14 mouse cellular contexts compared by ENCODE assay signal in the genomic region with DNA sequence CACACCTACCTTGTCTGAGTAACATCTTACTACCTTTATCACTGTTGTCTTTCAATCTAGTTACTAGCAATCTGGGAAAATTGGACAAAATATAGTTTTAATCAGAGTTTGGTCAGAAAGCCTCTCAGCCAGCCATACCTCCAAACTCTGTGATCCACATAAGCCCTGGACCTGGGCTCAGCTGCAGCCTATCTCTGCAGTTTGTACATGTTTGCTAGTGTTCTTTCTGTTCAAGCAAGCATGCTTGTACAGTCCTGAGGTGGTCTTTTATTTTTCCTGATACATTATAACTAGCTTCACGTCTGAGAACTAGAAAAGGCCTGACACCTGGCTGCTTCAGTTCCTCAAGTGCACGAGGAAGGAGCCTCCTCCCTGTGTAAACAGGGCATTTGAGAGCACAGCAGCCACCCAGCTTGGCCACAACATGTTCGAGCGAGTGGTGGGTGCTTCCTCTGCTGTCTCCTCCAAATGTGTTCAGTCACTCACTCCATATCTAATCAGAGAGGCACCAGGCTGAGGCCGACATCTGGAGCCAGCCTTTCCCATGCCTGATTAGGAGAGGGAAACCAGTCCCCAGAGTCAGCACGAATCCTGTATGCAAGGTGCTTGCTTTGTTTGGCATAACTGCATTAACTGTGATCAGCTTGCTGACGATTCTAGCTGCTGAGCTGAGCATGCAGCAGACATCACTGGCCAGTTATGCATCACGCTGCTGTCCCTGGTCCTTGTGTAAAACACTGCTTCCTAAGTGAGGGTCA. TPM values are rescaled to one million over a fixed set of nuclear protein-coding genes. Genes with fewer than 3 reads are reported as not detected.
DNase-seq lines count a peak whose midpoint lies in the region; ATAC-seq and TF ChIP-seq lines count a peak whose summit lies in the region.
"Had no signal": no experiment of that assay in that cellular context is flagged by ENCODE, and none has a peak within 500 bp of the region (broad histone marks: within the 10 kb centered on the region; RNA-seq: fewer than 3 reads in every experiment).

No protein-coding gene starts in this region.

- no peak for DNase-seq in heart, postnatal 36 days
- DNase-seq in MEL (ENCODE audit: low read depth, low spot score), result peak; percentile 67
- DNase-seq in MEL-GATA-1-ER (ENCODE audit: extremely low read depth, low read depth), result peak; percentile 37
- DNase-seq in liver, embryonic 11.5 days (ENCODE audit: low spot score), result peak; percentile 38
- DNase-seq in cerebellum, postnatal 10 days, result no peak
- DNase-seq in spleen, adult 12 weeks (ENCODE audit: low spot score), result no peak
- DNase-seq: kidney, adult 18-20 months; lung, postnatal 4 days had no signal

- peak; percentile 19; the same call in 1 of the 2 replicates for ATAC-seq in heart, embryonic 16.5 days (replicated peaks; ENCODE audit: extremely low read depth, insufficient read depth, low FRiP score)
- ATAC-seq in liver, embryonic 11.5 days (replicated peaks; ENCODE audit: low FRiP score), result peak; percentile 96
- ATAC-seq in neural tube, embryonic 15.5 days (ENCODE audit: low FRiP score), result no peak
- ATAC-seq: forebrain, embryonic 16.5 days had no signal

- no peaks in the 10 kb centered on the region for H3K27me3 ChIP-seq in heart, embryonic 16.5 days (ENCODE audit: control insufficient read depth, insufficient read depth, low read length)
- no peaks in the 10 kb centered on the region for H3K27me3 ChIP-seq in MEL (ENCODE audit: control insufficient read depth in 1 of 2, insufficient read depth in 2 of 2, low read length in 2 of 2)
- no peaks in the 10 kb centered on the region for H3K27me3 ChIP-seq in liver, embryonic 11.5 days (replicated peaks; ENCODE audit: control insufficient read depth, insufficient read depth, low read length)
- H3K27me3 ChIP-seq in neural tube, embryonic 15.5 days (replicated peaks), result no peaks in the 10 kb centered on the region
- H3K27me3 ChIP-seq: limb, embryonic 13.5 days; neural tube, embryonic 12.5 days had no signal

- TF ChIP-seq EP300 in MEL (IDR thresholded peaks at IDR 0.05; ENCODE audit: low read depth in 1 of 2, low read length in 2 of 2), result peak; percentile 54 to 71

- H3K9ac ChIP-seq in heart, embryonic 16.5 days (ENCODE audit: low read length), result no peak overlapping the region
- H3K9ac ChIP-seq in MEL (ENCODE audit: control insufficient read depth, low read depth, low read length, poor library complexity, severe bottlenecking), result no peak overlapping the region
- H3K9ac ChIP-seq in liver, embryonic 11.5 days (ENCODE audit: low read depth, low read length), result peak overlapping the region; percentile 48
- H3K9ac ChIP-seq in neural tube, embryonic 15.5 days (replicated peaks), result no peak overlapping the region
- H3K9ac ChIP-seq: limb, embryonic 13.5 days; neural tube, embryonic 12.5 days had no signal

- H3K4me2 ChIP-seq in heart, embryonic 16.5 days (ENCODE audit: low read depth, low read length), result no peak overlapping the region
- H3K4me2 ChIP-seq in liver, embryonic 11.5 days, result peak overlapping the region; percentile 41
- H3K4me2 ChIP-seq in neural tube, embryonic 15.5 days, result no peak overlapping the region
- H3K4me2 ChIP-seq: limb, embryonic 13.5 days; neural tube, embryonic 12.5 days had no signal

- H3K79me2 ChIP-seq in MEL (ENCODE audit: control insufficient read depth, insufficient read depth, low read length, poor library complexity), result no peaks in the 10 kb centered on the region

- H3K27ac ChIP-seq in heart, embryonic 16.5 days (ENCODE audit: low read length), result peak overlapping the region; percentile 23
- no peak overlapping the region for H3K27ac ChIP-seq in MEL (ENCODE audit: control insufficient read depth, low read depth, low read length)
- peak overlapping the region; percentile 83 for H3K27ac ChIP-seq in liver, embryonic 11.5 days (ENCODE audit: low read depth, low read length)
- no peak overlapping the region for H3K27ac ChIP-seq in neural tube, embryonic 15.5 days (replicated peaks)
- H3K27ac ChIP-seq: limb, embryonic 13.5 days; neural tube, embryonic 12.5 days had no signal

- no peak for TF ChIP-seq POLR2A in MEL (IDR thresholded peaks at IDR 0.05; ENCODE audit: control insufficient read depth in 1 of 2, insufficient read depth in 1 of 2, low read depth in 1 of 2, low read length in 2 of 2, poor library complexity in 1 of 2)

- TF ChIP-seq RAD21 in MEL (IDR thresholded peaks at IDR 0.05; ENCODE audit: low read depth, low read length), result no peak

- intact Hi-C loops in heart, postnatal 36 days (cut with DNase I), result no loop called here

- TF ChIP-seq CTCF in MEL (IDR thresholded peaks at IDR 0.05 in 2 of 3, conservative IDR thresholded peaks at IDR 0.05 in 1 of 3; ENCODE audit: control insufficient read depth in 1 of 3, insufficient read depth in 1 of 3, low read depth in 2 of 3, low read length in 3 of 3, poor library complexity in 1 of 3, severe bottlenecking in 1 of 3), result no peak

- peaks cover 41% of the 10 kb centered on the region for H3K36me3 ChIP-seq in heart, embryonic 16.5 days (ENCODE audit: control insufficient read depth, insufficient read depth)
- H3K36me3 ChIP-seq in MEL (ENCODE audit: control insufficient read depth in 1 of 2, insufficient read depth in 2 of 2, low read length in 2 of 2), result peaks cover 5 to 19% of the 10 kb centered on the region in 2 experiments
- H3K36me3 ChIP-seq in liver, embryonic 11.5 days (ENCODE audit: control insufficient read depth, insufficient read depth, low read length), result peaks cover 45% of the 10 kb centered on the region
- H3K36me3 ChIP-seq in neural tube, embryonic 15.5 days, result peaks cover 91% of the 10 kb centered on the region

- peaks cover 6% of the 10 kb centered on the region for H3K4me1 ChIP-seq in heart, embryonic 16.5 days (ENCODE audit: control insufficient read depth, insufficient read depth, low read length)
- peaks cover 0 to 6% of the 10 kb centered on the region in 2 experiments; a peak in 2 of 4 replicates for H3K4me1 ChIP-seq in MEL (ENCODE audit: control insufficient read depth in 1 of 2, insufficient read depth in 2 of 2, low read length in 2 of 2)
- H3K4me1 ChIP-seq in liver, embryonic 11.5 days (replicated peaks; ENCODE audit: control insufficient read depth, insufficient read depth, low read length), result peaks cover 22% of the 10 kb centered on the region
- no peaks in the 10 kb centered on the region for H3K4me1 ChIP-seq in neural tube, embryonic 15.5 days
- H3K4me1 ChIP-seq: limb, embryonic 13.5 days; neural tube, embryonic 12.5 days had no signal

- no peak overlapping the region for H3K4me3 ChIP-seq in heart, embryonic 16.5 days (ENCODE audit: low read length)
- no peak overlapping the region for H3K4me3 ChIP-seq in MEL (ENCODE audit: control insufficient read depth in 1 of 2, insufficient read depth in 1 of 2, low read depth in 2 of 2, low read length in 2 of 2)
- 0 out of 2 replicates have a peak overlapping the region, but pooled peaks have one; percentile 23 for H3K4me3 ChIP-seq in liver, embryonic 11.5 days (ENCODE audit: low read depth, low read length)
- H3K4me3 ChIP-seq in neural tube, embryonic 15.5 days (replicated peaks), result no peak overlapping the region
- H3K4me3 ChIP-seq: limb, embryonic 13.5 days; neural tube, embryonic 12.5 days had no signal

- no peaks in the 10 kb centered on the region for H3K9me3 ChIP-seq in heart, embryonic 16.5 days (replicated peaks; ENCODE audit: control insufficient read depth, low read length)
- no peaks in the 10 kb centered on the region for H3K9me3 ChIP-seq in MEL (replicated peaks; ENCODE audit: insufficient read depth, low read length)
- no peaks in the 10 kb centered on the region for H3K9me3 ChIP-seq in liver, embryonic 11.5 days (ENCODE audit: control insufficient read depth, low read length)
- H3K9me3 ChIP-seq in neural tube, embryonic 15.5 days (replicated peaks), result no peaks in the 10 kb centered on the region
- H3K9me3 ChIP-seq: limb, embryonic 13.5 days; neural tube, embryonic 12.5 days had no signal

- WGBS in heart, embryonic 16.5 days, result 25% methylated on average over 8 of the region's 8 CpGs
- WGBS in liver, embryonic 11.5 days, result 40% methylated on average over 8 of the region's 8 CpGs
- WGBS in neural tube, embryonic 15.5 days, result 80% methylated on average over 8 of the region's 8 CpGs

RNA-seq across cellular contexts. Expression of gene Ints14, which starts 24.5 kb away (rescaled TPM):
- polyA plus RNA-seq in heart, embryonic 16.5 days (2015; fragmentation: Nextera tagmentation; extraction: Ambion mirVana), result 36.0 and 38.8 TPM in 2 replicates
- total RNA-seq in heart, postnatal 36 days (2021), result 10 to 100 TPM; 15.9 to 16.0 TPM
- 35.9 and 37.9 TPM in 2 replicates for total RNA-seq in MEL (2012; rRNA removed)
- 10 to 100 TPM in 1 of 2 experiments, not detected in 1; 54.1 TPM for polyA plus RNA-seq in MEL (2012; ENCODE audit: insufficient read depth in 1 of 2, insufficient read length in 2 of 2, low read depth in 1 of 2, low replicate concordance in 2 of 2, missing spikeins in 1 of 2)
- polyA plus RNA-seq in liver, embryonic 11.5 days (2014; fragmentation: Nextera tagmentation; extraction: Ambion mirVana), result 58.4 and 69.8 TPM in 2 replicates
- polyA plus RNA-seq in neural tube, embryonic 15.5 days (2015; fragmentation: Nextera tagmentation; extraction: Ambion mirVana), result 32.2 and 38.6 TPM in 2 replicates

RNA-seq across cellular contexts. Expression of gene Slc24a1, which starts 33.8 kb away (rescaled TPM):
- polyA plus RNA-seq in heart, embryonic 16.5 days (2015; fragmentation: Nextera tagmentation; extraction: Ambion mirVana), result 0.04 TPM in 1 of 2 replicates, not detected in the other
- under 1 TPM; 0.14 to 0.22 TPM for total RNA-seq in heart, postnatal 36 days (2021)
- not detected in 2 replicates for total RNA-seq in MEL (2012; rRNA removed)
- under 1 TPM in 1 of 2 experiments, not detected in 1; 0.07 TPM for polyA plus RNA-seq in MEL (2012; ENCODE audit: insufficient read depth in 1 of 2, insufficient read length in 2 of 2, low read depth in 1 of 2, low replicate concordance in 2 of 2, missing spikeins in 1 of 2)
- 0.04 and 0.12 TPM in 2 replicates for polyA plus RNA-seq in liver, embryonic 11.5 days (2014; fragmentation: Nextera tagmentation; extraction: Ambion mirVana)
- 0.05 and 0.06 TPM in 2 replicates for polyA plus RNA-seq in neural tube, embryonic 15.5 days (2015; fragmentation: Nextera tagmentation; extraction: Ambion mirVana)
- polyA plus RNA-seq: embryonic facial prominence, embryonic 11.5 days; neural tube, embryonic 12.5 days had no signal

RNA-seq across cellular contexts. Expression of gene Hacd3, which starts 36.3 kb away (rescaled TPM):
- polyA plus RNA-seq in heart, embryonic 16.5 days (2015; fragmentation: Nextera tagmentation; extraction: Ambion mirVana), result 50.5 and 52.3 TPM in 2 replicates
- 10 to 100 TPM; 17.3 to 18.6 TPM for total RNA-seq in heart, postnatal 36 days (2021)
- total RNA-seq in MEL (2012; rRNA removed), result 47.7 and 57.9 TPM in 2 replicates
- polyA plus RNA-seq in MEL (2012; ENCODE audit: insufficient read depth in 1 of 2, insufficient read length in 2 of 2, low read depth in 1 of 2, low replicate concordance in 2 of 2, missing spikeins in 1 of 2), result 100 to 1,000 TPM in 1 of 2 experiments, 10 to 100 TPM in 1; 47.3 to 340 TPM
- 83.6 and 95.4 TPM in 2 replicates for polyA plus RNA-seq in liver, embryonic 11.5 days (2014; fragmentation: Nextera tagmentation; extraction: Ambion mirVana)
- polyA plus RNA-seq in neural tube, embryonic 15.5 days (2015; fragmentation: Nextera tagmentation; extraction: Ambion mirVana), result 216 and 238 TPM in 2 replicates

RNA-seq across cellular contexts. Expression of gene Dpp8, which starts 47.0 kb away (rescaled TPM):
- polyA plus RNA-seq in heart, embryonic 16.5 days (2015; fragmentation: Nextera tagmentation; extraction: Ambion mirVana), result 31.5 and 32.3 TPM in 2 replicates
- 10 to 100 TPM; 58.1 to 64.9 TPM for total RNA-seq in heart, postnatal 36 days (2021)
- total RNA-seq in MEL (2012; rRNA removed), result 42.5 and 51.8 TPM in 2 replicates
- polyA plus RNA-seq in MEL (2012; ENCODE audit: insufficient read depth in 1 of 2, insufficient read length in 2 of 2, low read depth in 1 of 2, low replicate concordance in 2 of 2, missing spikeins in 1 of 2), result 10 to 100 TPM in 1 of 2 experiments, not detected in 1; 62.1 TPM
- 30.9 and 36.7 TPM in 2 replicates for polyA plus RNA-seq in liver, embryonic 11.5 days (2014; fragmentation: Nextera tagmentation; extraction: Ambion mirVana)
- polyA plus RNA-seq in neural tube, embryonic 15.5 days (2015; fragmentation: Nextera tagmentation; extraction: Ambion mirVana), result 31.2 and 32.9 TPM in 2 replicates

Comparison
In these comparisons a context has a peak if more than half of its experiments do, and no peak if none do; other contexts are left out.
1. H3K27ac ChIP-seq: peak in heart, embryonic 16.5 days (single experiment) and liver, embryonic 11.5 days (single experiment); none in MEL (single experiment) and neural tube, embryonic 15.5 days (single experiment).
2. DNase-seq: peak in MEL (single experiment), MEL-GATA-1-ER (single experiment) and liver, embryonic 11.5 days (single experiment); none in heart, postnatal 36 days (0 of 2), cerebellum, postnatal 10 days (0 of 2) and spleen, adult 12 weeks (single experiment).